Mouse (Mus musculus): Measurements from ENCODE around the gene Rtbdn. TPM values are rescaled to one million over a fixed set of nuclear protein-coding genes. Genes with fewer than 3 reads are reported as not detected.

Rtbdn gene
- polyA plus RNA-seq, 2 experiments = not detected

- ATAC-seq (ENCODE audit: low FRiP score, low read depth) (no peak), DNase-seq (ENCODE audit: low spot score) (no peak)
- no peak for TF ChIP-seq POLR2A (IDR thresholded peaks at IDR 0.05; ENCODE audit: borderline replicate concordance, extremely low read depth, insufficient read depth, insufficient read length)
- Histone ChIP-seq H3K4me2 (replicated peaks; ENCODE audit: low read depth, low read length, severe bottlenecking) (no peak overlapping the region), H3K4me1 (ENCODE audit: control insufficient read depth, insufficient read depth, low read length) (peaks cover 3% of the 10 kb centered on the region; the same call in 1 of the 2 replicates), H3K9ac (ENCODE audit: low read depth, low read length, severe bottlenecking) (no peak overlapping the region), H3K36me3 (ENCODE audit: control insufficient read depth, insufficient read depth, low read length) (no peaks in the 10 kb centered on the region), H3K27me3 (ENCODE audit: control insufficient read depth, insufficient read depth, low read length) (peaks cover 39% of the 10 kb centered on the region), H3K27ac (replicated peaks; ENCODE audit: low read depth, low read length) (no peak overlapping the region), H3K4me3 (replicated peaks; ENCODE audit: low read length) (no peak overlapping the region), H3K9me3 (ENCODE audit: control insufficient read depth, low read length) (no peaks in the 10 kb centered on the region)
- 89% methylated on average over 13 of the region's 13 CpGs for WGBS
Observed at GRCm38 (mm10) chr8:84930582-84930981, 16.2 kb upstream of the Rtbdn start.

DNA sequence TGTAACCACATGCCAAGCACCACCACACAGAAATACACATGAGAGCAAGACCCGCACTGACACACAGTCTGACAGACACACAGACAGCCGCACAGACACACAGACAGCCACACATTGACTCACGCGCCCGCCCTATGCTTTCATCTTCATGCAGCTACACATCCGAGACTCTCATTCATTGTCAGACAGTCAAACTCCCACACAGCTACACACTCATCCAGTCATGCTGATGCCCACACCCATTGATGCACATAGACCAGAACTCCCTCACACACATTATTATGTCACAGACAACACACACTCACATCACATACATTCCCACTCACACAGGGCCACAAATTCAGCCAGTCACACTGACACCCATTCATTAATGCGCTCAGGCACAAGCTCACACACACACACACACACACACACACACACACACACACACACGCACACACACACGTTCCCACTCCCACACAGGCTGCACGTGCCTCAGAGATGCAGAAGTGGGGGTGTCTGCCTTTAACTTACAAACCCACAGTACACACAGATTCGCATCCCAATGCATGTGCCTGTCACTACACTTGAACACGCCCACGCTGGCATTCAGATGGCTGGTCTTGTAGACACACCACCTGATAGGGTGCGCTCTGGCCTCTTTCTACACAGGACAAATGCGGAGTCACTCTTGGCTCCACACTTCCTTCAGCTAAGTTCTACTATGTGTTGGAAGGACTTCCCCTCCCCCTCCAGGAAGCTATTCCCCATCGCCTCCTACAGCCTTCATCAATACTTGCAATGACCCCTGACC lies 12.8 kb upstream of the Rtbdn start:
- TF ChIP-seq POLR2A (IDR thresholded peaks at IDR 0.05; ENCODE audit: borderline replicate concordance, extremely low read depth, insufficient read depth, insufficient read length) = no peak
- Histone ChIP-seq H3K9me3 (ENCODE audit: control insufficient read depth, low read length) (no peaks in the 10 kb centered on the region), H3K27me3 (ENCODE audit: control insufficient read depth, insufficient read depth, low read length) (peaks cover 68% of the 10 kb centered on the region), H3K36me3 (ENCODE audit: control insufficient read depth, insufficient read depth, low read length) (no peaks in the 10 kb centered on the region), H3K9ac (ENCODE audit: low read depth, low read length, severe bottlenecking) (no peak overlapping the region), H3K27ac (replicated peaks; ENCODE audit: low read depth, low read length) (no peak overlapping the region), H3K4me1 (ENCODE audit: control insufficient read depth, insufficient read depth, low read length) (peaks cover 6% of the 10 kb centered on the region), H3K4me2 (replicated peaks; ENCODE audit: low read depth, low read length, severe bottlenecking) (no peak overlapping the region), H3K4me3 (replicated peaks; ENCODE audit: low read length) (no peak overlapping the region)
- ATAC-seq (ENCODE audit: low FRiP score, low read depth) (no peak), DNase-seq (ENCODE audit: low spot score) (no peak)
- WGBS = 78% methylated on average over 16 of the region's 16 CpGs

DNA sequence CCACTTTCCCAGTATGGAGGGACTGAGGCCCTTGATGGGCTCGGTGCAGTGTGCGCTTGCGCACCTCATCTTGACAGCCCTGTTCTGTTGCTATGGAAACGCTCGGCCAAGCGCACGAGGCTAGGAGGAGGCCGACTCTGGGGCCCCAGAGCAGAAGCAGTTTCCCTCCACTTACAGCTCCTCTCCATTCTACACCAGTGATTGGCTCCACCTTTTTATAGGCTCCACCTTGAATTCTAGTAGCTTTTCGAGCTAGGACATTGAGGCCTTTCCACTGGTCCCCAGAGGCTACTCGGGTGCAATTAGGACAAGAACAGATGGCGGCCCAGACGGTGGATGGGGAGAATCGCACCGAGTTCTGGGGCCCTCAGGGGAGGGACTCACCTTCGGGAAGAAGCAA lies 11.9 kb upstream of the Rtbdn start:
- ATAC-seq (ENCODE audit: low FRiP score, low read depth) (no peak), DNase-seq (ENCODE audit: low spot score) (peak; percentile 29)
- Histone ChIP-seq H3K4me2 (replicated peaks; ENCODE audit: low read depth, low read length, severe bottlenecking) (no peak overlapping the region), H3K36me3 (ENCODE audit: control insufficient read depth, insufficient read depth, low read length) (no peaks in the 10 kb centered on the region), H3K27ac (replicated peaks; ENCODE audit: low read depth, low read length) (no peak overlapping the region), H3K4me3 (replicated peaks; ENCODE audit: low read length) (no peak overlapping the region), H3K27me3 (ENCODE audit: control insufficient read depth, insufficient read depth, low read length) (peaks cover 60% of the 10 kb centered on the region), H3K9ac (ENCODE audit: low read depth, low read length, severe bottlenecking) (no peak overlapping the region), H3K4me1 (ENCODE audit: control insufficient read depth, insufficient read depth, low read length) (peaks cover 6% of the 10 kb centered on the region), H3K9me3 (ENCODE audit: control insufficient read depth, low read length) (no peaks in the 10 kb centered on the region)
- no peak for TF ChIP-seq POLR2A (IDR thresholded peaks at IDR 0.05; ENCODE audit: borderline replicate concordance, extremely low read depth, insufficient read depth, insufficient read length)
- WGBS = under 1% methylated on average over 15 of the region's 15 CpGs

DNA sequence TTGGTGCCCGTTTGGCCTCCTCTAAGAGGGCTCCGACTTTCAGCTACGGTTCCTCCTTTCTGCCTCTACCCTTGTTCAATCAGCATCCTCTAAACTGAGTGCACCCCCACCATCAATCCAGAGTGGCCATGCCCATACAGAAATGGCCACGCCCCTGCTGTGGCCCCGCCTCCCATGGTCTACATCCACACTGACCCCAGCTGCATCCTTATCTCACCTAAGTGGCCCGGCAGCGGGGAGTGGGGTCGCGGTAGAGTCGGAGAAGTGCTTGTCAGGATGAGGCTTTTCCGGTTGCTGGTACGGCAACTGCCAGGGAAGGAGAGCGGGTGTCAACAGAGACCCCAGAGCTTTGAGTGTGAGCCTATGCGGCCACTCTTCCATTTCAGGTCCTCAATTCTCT lies 11.3 kb upstream of the Rtbdn start:
- H3K9me3 ChIP-seq (ENCODE audit: control insufficient read depth, low read length) = no peaks in the 10 kb centered on the region
- no peak overlapping the region for H3K4me2 ChIP-seq (replicated peaks; ENCODE audit: low read depth, low read length, severe bottlenecking)
- no peak for DNase-seq (ENCODE audit: low spot score)

GRCm38 (mm10) chr8:84936041-84936961 lies 10.5 kb upstream of the Rtbdn start:
- Histone ChIP-seq H3K36me3 (ENCODE audit: control insufficient read depth, insufficient read depth, low read length) (no peaks in the 10 kb centered on the region), H3K9me3 (ENCODE audit: control insufficient read depth, low read length) (no peaks in the 10 kb centered on the region), H3K4me1 (ENCODE audit: control insufficient read depth, insufficient read depth, low read length) (peaks cover 6% of the 10 kb centered on the region), H3K4me2 (replicated peaks; ENCODE audit: low read depth, low read length, severe bottlenecking) (peak overlapping the region; percentile 68), H3K27me3 (ENCODE audit: control insufficient read depth, insufficient read depth, low read length) (peaks cover 54% of the 10 kb centered on the region), H3K27ac (replicated peaks; ENCODE audit: low read depth, low read length) (no peak overlapping the region), H3K9ac (ENCODE audit: low read depth, low read length, severe bottlenecking) (no peak overlapping the region), H3K4me3 (replicated peaks; ENCODE audit: low read length) (peak overlapping the region; percentile 40)
- DNase-seq (ENCODE audit: low spot score) = no peak
- 30% methylated on average over 20 of the region's 23 CpGs for WGBS
- no peak for TF ChIP-seq POLR2A (IDR thresholded peaks at IDR 0.05; ENCODE audit: borderline replicate concordance, extremely low read depth, insufficient read depth, insufficient read length)
- no peak for ATAC-seq (ENCODE audit: low FRiP score, low read depth)

More for the DNA sequence above, 11.3 kb upstream of the Rtbdn start:
- peaks cover 54% of the 10 kb centered on the region for H3K27me3 ChIP-seq (ENCODE audit: control insufficient read depth, insufficient read depth, low read length)
- no peak overlapping the region for H3K4me3 ChIP-seq (replicated peaks; ENCODE audit: low read length)
- no peak overlapping the region for H3K27ac ChIP-seq (replicated peaks; ENCODE audit: low read depth, low read length)
- H3K4me1 ChIP-seq (ENCODE audit: control insufficient read depth, insufficient read depth, low read length) = peaks cover 6% of the 10 kb centered on the region
- WGBS = 6% methylated on average over 14 of the region's 14 CpGs
- ATAC-seq (ENCODE audit: low FRiP score, low read depth) = no peak
- no peak for TF ChIP-seq POLR2A (IDR thresholded peaks at IDR 0.05; ENCODE audit: borderline replicate concordance, extremely low read depth, insufficient read depth, insufficient read length)
- no peaks in the 10 kb centered on the region for H3K36me3 ChIP-seq (ENCODE audit: control insufficient read depth, insufficient read depth, low read length)
- no peak overlapping the region for H3K9ac ChIP-seq (ENCODE audit: low read depth, low read length, severe bottlenecking)

Measured in limb, embryonic 14.5 days (tissue).